Mouse (Mus musculus): Measurements from ENCODE around the gene Mavs.

DNA sequence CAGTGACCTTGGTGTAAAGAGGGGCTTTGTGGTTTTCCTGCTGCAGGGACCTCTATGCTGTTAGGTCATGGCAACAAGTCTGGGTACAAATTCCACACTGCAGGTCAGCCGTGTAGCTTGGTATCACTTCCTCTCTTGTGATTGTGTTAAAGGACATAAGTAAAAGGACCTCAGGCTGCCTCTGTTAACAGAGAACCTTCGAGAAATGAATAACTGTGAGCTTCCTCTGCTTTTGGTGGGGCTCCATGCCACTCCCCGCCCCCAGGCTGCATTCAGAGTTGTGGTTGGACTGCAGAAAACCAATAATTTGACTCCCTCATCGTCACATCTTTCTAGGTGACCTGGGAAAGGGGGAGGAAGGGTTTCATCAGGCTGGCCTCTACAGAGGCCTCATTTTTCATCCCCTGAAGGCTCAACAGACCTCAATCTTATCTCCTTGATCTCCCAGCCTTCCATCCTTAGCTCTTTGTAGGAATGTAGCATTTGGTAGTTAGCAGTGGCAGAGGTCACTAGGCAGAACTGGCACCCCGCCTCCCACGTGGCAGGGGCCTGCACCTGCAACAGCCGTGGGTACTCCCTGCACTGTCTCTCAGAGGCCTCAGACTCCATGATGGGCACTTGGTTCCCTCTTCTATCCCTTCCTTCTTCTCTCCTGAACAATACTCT, 1.2 kb downstream of the Mavs start:
- TF ChIP-seq POLR2A (IDR thresholded peaks at IDR 0.05; ENCODE audit: low read depth, low read length), result no peak
- TF ChIP-seq CTCF (IDR thresholded peaks at IDR 0.05; ENCODE audit: borderline replicate concordance, insufficient read depth, low read length), result no peak
